Mouse (Mus musculus): Measurements from ENCODE around the gene Fam213b.

- no peak for TF ChIP-seq CTCF (IDR thresholded peaks at IDR 0.05; ENCODE audit: low read depth)
- no peak for TF ChIP-seq EP300 (IDR thresholded peaks at IDR 0.05; ENCODE audit: low read depth)
These were observed 5.5 kb upstream of the Fam213b start for GRCm38 (mm10) chr4:154904185-154905071.

All from heart, postnatal 0 days (tissue).